Mouse (Mus musculus): ENCODE measurements around the gene Colec11. TPM values are rescaled to one million over a fixed set of nuclear protein-coding genes. Genes with fewer than 3 reads are reported as not detected.

Colec11 gene
- total and polyA plus RNA-seq, 3 experiments = not detected

- Histone ChIP-seq H3K27ac (ENCODE audit: insufficient read depth, low read depth) (no peak overlapping the region), H3K9me3 (replicated peaks; ENCODE audit: low read length) (no peaks in the 10 kb centered on the region), H3K27me3 (replicated peaks) (no peaks in the 10 kb centered on the region), H3K4me2 (ENCODE audit: insufficient read depth, low read depth, poor library complexity, severe bottlenecking) (no peak overlapping the region), H3K79me2 (replicated peaks; ENCODE audit: control insufficient read depth, extremely low read depth, insufficient read depth, poor library complexity, severe bottlenecking) (no peaks in the 10 kb centered on the region), H3K36me3 (replicated peaks in 1 of 2; ENCODE audit: control insufficient read depth in 1 of 2, insufficient read depth in 1 of 2, low read length in 1 of 2) (no peaks in the 10 kb centered on the region), H3K9ac (ENCODE audit: insufficient read depth, low read depth) (no peak overlapping the region), H3K4me1 (ENCODE audit: control insufficient read depth in 1 of 2, insufficient read depth in 2 of 2) (peaks cover 0 to 6% of the 10 kb centered on the region in 2 experiments; a peak in 1 of 4 replicates), H3K4me3 (replicated peaks in 1 of 3; ENCODE audit: low read depth in 2 of 3, low read length in 2 of 3, poor library complexity in 1 of 3) (no peak overlapping the region)
- DNase-seq (ENCODE audit: extremely low read depth) = no peak
- TF ChIP-seq USF2 (conservative IDR thresholded peaks at IDR 0.05; ENCODE audit: low read depth, low read length) (no peak), USF1 (IDR thresholded peaks at IDR 0.05; ENCODE audit: low read depth, low read length) (no peak), MEF2A (IDR thresholded peaks at IDR 0.05; ENCODE audit: borderline replicate concordance, low read depth, low read length) (no peak), UBTF (IDR thresholded peaks at IDR 0.05; ENCODE audit: low read depth, low read length) (no peak), ZKSCAN1 (IDR thresholded peaks at IDR 0.05; ENCODE audit: borderline replicate concordance, low read depth, low read length) (no peak)
- in situ Hi-C loops (cut with MboI; ENCODE audit: low pct_ligation_motif_present, low pct_unique_long_range_greater_than_20kb, low sequenced_read_pairs) = no loop called here
- dilution Hi-C loops (cut with MboI; ENCODE audit: extremely low pct_ligation_motif_present, extremely low pct_unique_long_range_greater_than_20kb, low sequenced_read_pairs) = no loop called here
These were observed 71.4 kb downstream of the Colec11 start for GRCm38 (mm10) chr12:28551775-28552174.

GRCm38 (mm10) chr12:28548887-28549286, 74.3 kb downstream of the Colec11 start:
- Histone ChIP-seq H3K4me3 (replicated peaks in 1 of 3; ENCODE audit: low read depth in 2 of 3, low read length in 2 of 3, poor library complexity in 1 of 3) (no peak overlapping the region), H3K9ac (ENCODE audit: insufficient read depth, low read depth) (no peak overlapping the region), H3K27me3 (replicated peaks) (no peaks in the 10 kb centered on the region), H3K79me2 (replicated peaks; ENCODE audit: control insufficient read depth, extremely low read depth, insufficient read depth, poor library complexity, severe bottlenecking) (no peaks in the 10 kb centered on the region), H3K4me2 (ENCODE audit: insufficient read depth, low read depth, poor library complexity, severe bottlenecking) (no peak overlapping the region), H3K9me3 (replicated peaks; ENCODE audit: low read length) (no peaks in the 10 kb centered on the region), H3K36me3 (replicated peaks in 1 of 2; ENCODE audit: control insufficient read depth in 1 of 2, insufficient read depth in 1 of 2, low read length in 1 of 2) (no peaks in the 10 kb centered on the region), H3K27ac (ENCODE audit: insufficient read depth, low read depth) (no peak overlapping the region), H3K4me1 (ENCODE audit: control insufficient read depth in 1 of 2, insufficient read depth in 2 of 2) (peaks cover 0 to 3% of the 10 kb centered on the region in 2 experiments; a peak in 1 of 4 replicates)
- dilution Hi-C loops (cut with MboI; ENCODE audit: extremely low pct_ligation_motif_present, extremely low pct_unique_long_range_greater_than_20kb, low sequenced_read_pairs) (no loop called here), in situ Hi-C loops (cut with MboI; ENCODE audit: low pct_ligation_motif_present, low pct_unique_long_range_greater_than_20kb, low sequenced_read_pairs) (no loop called here)
- no peak for TF ChIP-seq POLR2AphosphoS2 (IDR thresholded peaks at IDR 0.05; ENCODE audit: low read depth, low read length)
- no peak for TF ChIP-seq GABPA (IDR thresholded peaks at IDR 0.05; ENCODE audit: insufficient replicate concordance, low read depth, low read length)
- TF ChIP-seq ELF1 (IDR thresholded peaks at IDR 0.05; ENCODE audit: low read depth, low read length) = no peak
- TF ChIP-seq JUN (IDR thresholded peaks at IDR 0.05; ENCODE audit: insufficient read depth, low read depth, low read length) = no peak
- no peak for TF ChIP-seq SIN3A (IDR thresholded peaks at IDR 0.05; ENCODE audit: low read length)
- no peak for TF ChIP-seq BHLHE40 (IDR thresholded peaks at IDR 0.05; ENCODE audit: low read depth, low read length)
- TF ChIP-seq POLR2A (IDR thresholded peaks at IDR 0.05; ENCODE audit: low read depth, low read length) = no peak
- TF ChIP-seq MAZ (IDR thresholded peaks at IDR 0.05; ENCODE audit: low read depth, low read length) = no peak
- TF ChIP-seq CHD2 (IDR thresholded peaks at IDR 0.05; ENCODE audit: low read length) = no peak
- no peak for TF ChIP-seq CHD1 (IDR thresholded peaks at IDR 0.05; ENCODE audit: low read depth, low read length)
- TF ChIP-seq HCFC1 (IDR thresholded peaks at IDR 0.05; ENCODE audit: low read depth, low read length) = no peak
- TF ChIP-seq USF1 (IDR thresholded peaks at IDR 0.05; ENCODE audit: low read depth, low read length) = no peak
- TF ChIP-seq TBP (conservative IDR thresholded peaks at IDR 0.05; ENCODE audit: low read depth, low read length) = no peak
- no peak for TF ChIP-seq ZKSCAN1 (IDR thresholded peaks at IDR 0.05; ENCODE audit: borderline replicate concordance, low read depth, low read length)
- TF ChIP-seq MEF2A (IDR thresholded peaks at IDR 0.05; ENCODE audit: borderline replicate concordance, low read depth, low read length) = no peak
- TF ChIP-seq ZMIZ1 (IDR thresholded peaks at IDR 0.05; ENCODE audit: low read depth, low read length) = no peak
- no peak for TF ChIP-seq UBTF (IDR thresholded peaks at IDR 0.05; ENCODE audit: low read depth, low read length)
- TF ChIP-seq NRF1 (IDR thresholded peaks at IDR 0.05; ENCODE audit: low read depth, low read length) = no peak
- no peak for DNase-seq (ENCODE audit: extremely low read depth)

Other genes starting within 250 kb of the Colec11 start
- not detected in 2 replicates for gene Dcdc2c, start 71.0 kb downstream of the Colec11 start, total RNA-seq (2012; rRNA removed)
- not detected in 2 replicates for gene Dcdc2c, start 71.0 kb downstream of the Colec11 start, total RNA-seq (2014; rRNA removed)
- not detected in 2 replicates for gene Dcdc2c, start 71.0 kb downstream of the Colec11 start, polyA plus RNA-seq (2012; ENCODE audit: insufficient read length, low read depth)
- not detected in 2 replicates for gene Allc, start 40.9 kb downstream of the Colec11 start, total RNA-seq (2012; rRNA removed)
- not detected in 2 replicates for gene Allc, start 40.9 kb downstream of the Colec11 start, total RNA-seq (2014; rRNA removed)
- gene Allc, start 40.9 kb downstream of the Colec11 start, polyA plus RNA-seq (2012; ENCODE audit: insufficient read length, low read depth) = not detected in 2 replicates
- 2,570 and 2,803 TPM in 2 replicates for gene Rps7, start 12.6 kb upstream of the Colec11 start, total RNA-seq (2012; rRNA removed)
- 2,791 and 3,047 TPM in 2 replicates for gene Rps7, start 12.6 kb upstream of the Colec11 start, total RNA-seq (2014; rRNA removed)
- 753 and 994 TPM in 2 replicates for gene Rps7, start 12.6 kb upstream of the Colec11 start, polyA plus RNA-seq (2012; ENCODE audit: insufficient read length, low read depth)
- 31.1 and 31.6 TPM in 2 replicates for gene Rnaseh1, start 26.2 kb upstream of the Colec11 start, total RNA-seq (2012; rRNA removed)
- gene Rnaseh1, start 26.2 kb upstream of the Colec11 start, total RNA-seq (2014; rRNA removed) = 33.8 and 34.9 TPM in 2 replicates
- 33.4 and 36.3 TPM in 2 replicates for gene Rnaseh1, start 26.2 kb upstream of the Colec11 start, polyA plus RNA-seq (2012; ENCODE audit: insufficient read length, low read depth)
- 25.3 and 27.7 TPM in 2 replicates for gene Adi1, start 51.9 kb upstream of the Colec11 start, total RNA-seq (2012; rRNA removed)
- 32.3 and 37.5 TPM in 2 replicates for gene Adi1, start 51.9 kb upstream of the Colec11 start, total RNA-seq (2014; rRNA removed)
- 58.3 and 74.6 TPM in 2 replicates for gene Adi1, start 51.9 kb upstream of the Colec11 start, polyA plus RNA-seq (2012; ENCODE audit: insufficient read length, low read depth)
- 31.0 and 33.9 TPM in 2 replicates for gene Trappc12, start 127.1 kb upstream of the Colec11 start, total RNA-seq (2012; rRNA removed)
- gene Trappc12, start 127.1 kb upstream of the Colec11 start, total RNA-seq (2014; rRNA removed) = 28.7 and 28.9 TPM in 2 replicates
- gene Trappc12, start 127.1 kb upstream of the Colec11 start, polyA plus RNA-seq (2012; ENCODE audit: insufficient read length, low read depth) = 20.9 and 26.7 TPM in 2 replicates
- 35.4 and 36.2 TPM in 2 replicates for gene Eipr1, start 128.4 kb upstream of the Colec11 start, total RNA-seq (2012; rRNA removed)
- gene Eipr1, start 128.4 kb upstream of the Colec11 start, total RNA-seq (2014; rRNA removed) = 32.4 and 34.4 TPM in 2 replicates
- gene Eipr1, start 128.4 kb upstream of the Colec11 start, polyA plus RNA-seq (2012; ENCODE audit: insufficient read length, low read depth) = 33.3 and 38.6 TPM in 2 replicates

All from CH12.LX (cell line).